Mouse (Mus musculus) gastrocnemius, adult 2 months (tissue): Measurements from ENCODE around the gene Ttc39a. TPM values are rescaled to one million over a fixed set of nuclear protein-coding genes. Genes with fewer than 3 reads are reported as not detected.

Experiments used
- DNase-seq: peaks from one replicate; pipeline ENCODE4 v3.0.0; 2022
- H3K27ac ChIP-seq: fragments of 200-600 bp; 2 replicates; pipeline ENCODE4 v1.8.1; 2022; ENCODE audit warnings: mild to moderate bottlenecking
- H3K4me3 ChIP-seq: fragments of 200-600 bp; 2 replicates; pipeline ENCODE4 v1.8.1; 2022; ENCODE audit warnings: mild to moderate bottlenecking, moderate library complexity
- CTCF ChIP-seq: fragments of 200-600 bp; IDR thresholded peaks from 2 replicates; pipeline ENCODE4 v1.8.1; 2022; ENCODE audit warnings: antibody characterized with exemption, mild to moderate bottlenecking, moderate library complexity
- intact Hi-C: fragments of 180-260 bp; cut with DNase I; formaldehyde crosslinking; loops from one replicate; pipeline ENCODE4 v1.15.1; 2025
- total RNA-seq, 2 experiments: library from RNA; stranded (reverse); gene quantifications; 2 replicates each; pipeline ENCODE4 v1.2.3; 2021

Ttc39a gene
- total RNA-seq, 2 experiments from 2014 or later, result 0.15 TPM; not detected in 1

- TF ChIP-seq CTCF, result no peak
- no peak for DNase-seq
- intact Hi-C loops, result loop anchor here (5.0 kb wide), 2 partner anchors 40 to 190 kb away; partner anchors contain the start of gene Cdkn2c
- Histone ChIP-seq H3K4me3 (no peak overlapping the region), H3K27ac (no peak overlapping the region)
Observed at GRCm38 (mm10) chr4:109477454-109477853, 71.0 kb downstream of the Ttc39a start.

DNA sequence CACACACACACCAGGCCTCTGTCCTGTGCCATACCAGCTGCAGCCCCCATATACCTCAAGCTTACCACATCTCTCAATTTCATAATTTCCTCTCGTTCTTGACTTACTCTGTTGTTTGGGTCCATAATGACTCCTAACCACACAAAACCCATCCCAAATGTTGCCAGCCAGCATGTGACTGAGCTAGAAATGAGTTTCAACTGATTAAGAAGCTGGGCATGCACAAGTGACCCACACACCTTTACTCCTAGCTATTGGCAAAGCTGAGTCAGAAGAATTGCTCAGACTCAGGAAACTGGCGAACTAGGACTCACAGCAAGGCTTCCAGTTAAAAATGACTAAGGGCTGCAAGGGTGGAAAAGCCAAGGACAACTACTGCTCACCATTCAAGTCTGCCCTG lies 75.0 kb downstream of the Ttc39a start:
- Histone ChIP-seq H3K27ac (no peak overlapping the region), H3K4me3 (no peak overlapping the region)
- TF ChIP-seq CTCF, result no peak
- intact Hi-C loops, result no loop called here
- DNase-seq, result no peak

- H3K27ac ChIP-seq, result no peak overlapping the region
- DNase-seq, result no peak
- no peak for TF ChIP-seq CTCF
- no peak overlapping the region for H3K4me3 ChIP-seq
- intact Hi-C loops, result no loop called here
Observed at GRCm38 (mm10) chr4:109482701-109483100, 76.3 kb downstream of the Ttc39a start.

GRCm38 (mm10) chr4:109484621-109485020 lies 78.2 kb downstream of the Ttc39a start, which contains the start of gene Rnf11:
Gene Rnf11, minus strand, starts transcription at chr4:109484728.
- DNase-seq, result no peak
- intact Hi-C loops, result no loop called here
- H3K27ac ChIP-seq, result no peak within 1 kb of the TSS
- H3K4me3 ChIP-seq, result no peak within 1 kb of the TSS
- TF ChIP-seq CTCF, result no peak

- no peak for DNase-seq
- Histone ChIP-seq H3K27ac (no peak overlapping the region), H3K4me3 (no peak overlapping the region)
- intact Hi-C loops, result no loop called here
- TF ChIP-seq CTCF, result no peak
Observed at GRCm38 (mm10) chr4:109488812-109489211, 82.4 kb downstream of the Ttc39a start.

DNA sequence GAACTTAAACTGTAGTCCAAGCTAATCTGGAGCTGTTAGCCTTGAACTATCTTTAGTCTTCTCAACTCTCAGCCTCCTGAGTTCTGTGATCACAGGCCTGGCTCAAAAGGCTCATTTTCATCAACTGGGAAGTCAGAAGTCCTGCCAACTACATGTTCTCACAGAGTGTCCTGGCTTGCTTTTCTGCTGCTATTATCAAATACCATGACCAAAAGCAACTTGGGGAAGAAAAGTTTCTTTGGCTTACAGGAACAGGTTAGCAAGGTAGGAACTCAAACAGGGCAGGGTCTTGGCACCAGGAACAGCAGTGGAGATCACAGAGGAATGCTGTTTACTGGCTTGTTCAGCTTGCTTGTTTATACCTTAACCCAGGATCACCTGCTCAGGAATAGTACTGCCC lies 87.2 kb downstream of the Ttc39a start:
- no peak overlapping the region for H3K27ac ChIP-seq
- H3K4me3 ChIP-seq, result no peak overlapping the region
- intact Hi-C loops, result no loop called here
- DNase-seq, result no peak
- TF ChIP-seq CTCF, result no peak

Other genes with a start within 250 kb of the Ttc39a start
- 100 to 1,000 TPM in 1 of 2 experiments, 10 to 100 TPM in 1; 91.5 to 112 TPM for gene Osbpl9, start 204.4 kb upstream of the Ttc39a start, total RNA-seq
- gene Calr4, start 172.1 kb upstream of the Ttc39a start, total RNA-seq, result under 1 TPM in 1 of 2 experiments, not detected in 1; 0.15 TPM
- 10 to 100 TPM; 67.6 to 83.7 TPM for gene Eps15, start 126.4 kb upstream of the Ttc39a start, total RNA-seq
- gene Rnf11, start 78.1 kb downstream of the Ttc39a start, total RNA-seq, result 100 to 1,000 TPM; 134 to 137 TPM
- gene 4930522H14Rik, start 124.7 kb downstream of the Ttc39a start, total RNA-seq, result not detected